Mouse (Mus musculus): Measurements from ENCODE around the gene Tex14.
"Not testable (repeated sequence)": the region's sequence is repeated elsewhere in the genome, so short reads cannot be mapped to it uniquely, and the experiment has no call there.

The Tex14 gene

DNA sequence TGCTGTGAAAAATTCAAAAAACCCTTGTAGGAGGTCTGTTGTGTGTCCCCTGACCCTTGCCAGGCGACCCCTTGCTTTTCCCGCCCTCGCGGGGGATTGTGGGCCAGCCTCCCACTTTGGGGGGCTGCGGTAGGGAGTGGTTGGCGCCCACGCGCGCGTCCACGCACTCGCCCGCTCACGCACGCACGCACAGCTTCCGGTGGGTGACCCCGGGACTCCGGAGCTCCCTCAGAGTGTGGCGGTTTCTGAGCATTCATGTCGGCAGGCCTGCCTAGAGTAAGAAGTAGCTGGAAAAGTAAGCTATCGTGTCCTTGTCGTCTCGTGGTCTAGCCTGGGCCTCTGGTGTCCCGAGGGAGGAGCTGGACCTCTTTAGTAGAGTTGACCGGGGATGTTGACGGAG is at the start of gene Tex14, which contains the start of gene Rad51c:
TSS of gene Tex14 (plus strand) at position 190 of the 400 bp plus-strand sequence.
TSS of gene Rad51c (minus strand) at position 79 of the 400 bp plus-strand sequence.
- DNase-seq (ENCODE audit: low spot score in 2 of 2): no peak

GRCm38 (mm10) chr11:87357317-87358300 is 47.3 kb upstream of the Tex14 start:
- DNase-seq (ENCODE audit: low spot score in 2 of 2): peak in 1 of 2 experiments; percentile 17

GRCm38 (mm10) chr11:87358331-87359261 is 46.3 kb upstream of the Tex14 start, which contains the start of gene Ppm1e:
Ppm1e (minus strand) TSS chr11:87359023.
- peak; percentile 64 to 80 for DNase-seq (ENCODE audit: low spot score in 2 of 2)

- no peak for DNase-seq (ENCODE audit: low spot score in 2 of 2)
Measured at GRCm38 (mm10) chr11:87359262-87359612, 45.6 kb upstream of the Tex14 start.

GRCm38 (mm10) chr11:87365120-87365519 is 39.7 kb upstream of the Tex14 start:
- no peak for DNase-seq (ENCODE audit: low spot score in 2 of 2)

DNA sequence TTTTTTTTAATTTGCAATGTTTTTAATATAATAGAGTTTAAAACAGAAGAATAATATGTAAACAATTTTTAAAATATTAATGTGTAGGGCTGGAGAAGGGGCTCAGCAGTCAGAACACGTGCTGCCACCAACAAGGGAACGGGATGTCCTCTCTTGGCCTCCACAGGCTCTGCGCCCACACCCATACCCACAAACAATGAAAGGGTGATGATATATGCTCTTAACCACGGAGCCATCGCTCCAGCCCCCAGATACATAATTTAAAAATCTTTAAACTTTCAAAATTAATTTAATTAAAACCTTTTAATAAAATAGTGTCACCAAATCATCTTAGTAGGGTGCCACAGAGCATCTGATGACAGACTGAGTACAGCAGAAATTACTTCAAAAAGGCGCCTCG is 37.8 kb upstream of the Tex14 start:
- no peak for DNase-seq (ENCODE audit: low spot score in 2 of 2)

GRCm38 (mm10) chr11:87367865-87368580 is 36.8 kb upstream of the Tex14 start:
- no peak for DNase-seq (ENCODE audit: low spot score in 2 of 2)

- DNase-seq (ENCODE audit: low spot score in 2 of 2): no peak
Measured at GRCm38 (mm10) chr11:87384551-87384950, 20.3 kb upstream of the Tex14 start.

DNA sequence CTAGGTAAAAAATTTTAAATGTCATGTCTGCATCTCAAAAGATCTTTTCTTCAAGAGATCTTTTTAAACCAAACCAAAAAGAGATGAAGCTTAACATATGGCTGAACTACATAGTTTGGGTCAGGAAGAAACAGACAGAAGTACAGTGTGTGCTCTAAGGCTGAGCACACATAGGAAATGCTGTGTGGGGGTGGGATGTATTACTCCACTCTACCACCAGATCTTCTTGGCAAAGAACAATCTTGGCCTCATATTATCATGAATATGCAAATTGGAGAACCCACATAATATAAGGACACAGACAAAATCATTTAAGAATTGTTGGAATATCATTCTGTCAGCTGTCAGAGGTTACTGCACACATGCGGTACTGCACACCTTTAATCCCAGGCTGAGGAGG is 19.2 kb upstream of the Tex14 start:
- no peak for DNase-seq (ENCODE audit: low spot score in 2 of 2)

GRCm38 (mm10) chr11:87393855-87394254 is 11.0 kb upstream of the Tex14 start:
- DNase-seq (ENCODE audit: low spot score in 2 of 2): peak in 1 of 2 experiments; percentile 58

DNA sequence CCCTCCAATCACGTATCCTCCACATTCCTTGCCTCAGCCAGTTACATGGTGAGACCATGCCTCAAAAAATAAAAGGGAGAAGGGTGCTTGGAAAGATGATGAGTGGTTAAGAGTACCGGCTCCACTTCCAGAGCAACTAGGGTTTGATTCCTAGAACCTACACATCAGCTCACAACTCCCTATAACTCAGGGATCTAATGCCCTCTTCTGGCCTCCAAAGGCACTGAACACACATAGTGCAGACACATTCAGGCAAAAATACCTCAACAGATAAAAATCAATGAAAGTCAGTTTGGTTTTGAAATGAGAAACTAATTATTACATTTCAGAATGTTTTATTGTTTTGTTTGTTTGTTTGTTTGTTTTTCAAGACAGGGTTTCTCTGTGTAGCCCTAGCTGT is 6.5 kb upstream of the Tex14 start:
- no peak for DNase-seq (ENCODE audit: low spot score in 2 of 2)

- peak; percentile 82 to 95 for DNase-seq (ENCODE audit: low spot score in 2 of 2)
Measured at GRCm38 (mm10) chr11:87404111-87404853, 583 bp upstream of the Tex14 start.

- DNase-seq (ENCODE audit: low spot score in 2 of 2): not testable (repeated sequence)
Measured at GRCm38 (mm10) chr11:87413412-87413811, 8.5 kb downstream of the Tex14 start.

- DNase-seq (ENCODE audit: low spot score in 2 of 2): no peak
Measured at GRCm38 (mm10) chr11:87416120-87416519, 11.3 kb downstream of the Tex14 start.

- DNase-seq (ENCODE audit: low spot score in 2 of 2): no peak
Measured at GRCm38 (mm10) chr11:87420861-87421260, 16.0 kb downstream of the Tex14 start.

GRCm38 (mm10) chr11:87421760-87422201 is 16.9 kb downstream of the Tex14 start:
- DNase-seq (ENCODE audit: low spot score in 2 of 2): no peak

DNA sequence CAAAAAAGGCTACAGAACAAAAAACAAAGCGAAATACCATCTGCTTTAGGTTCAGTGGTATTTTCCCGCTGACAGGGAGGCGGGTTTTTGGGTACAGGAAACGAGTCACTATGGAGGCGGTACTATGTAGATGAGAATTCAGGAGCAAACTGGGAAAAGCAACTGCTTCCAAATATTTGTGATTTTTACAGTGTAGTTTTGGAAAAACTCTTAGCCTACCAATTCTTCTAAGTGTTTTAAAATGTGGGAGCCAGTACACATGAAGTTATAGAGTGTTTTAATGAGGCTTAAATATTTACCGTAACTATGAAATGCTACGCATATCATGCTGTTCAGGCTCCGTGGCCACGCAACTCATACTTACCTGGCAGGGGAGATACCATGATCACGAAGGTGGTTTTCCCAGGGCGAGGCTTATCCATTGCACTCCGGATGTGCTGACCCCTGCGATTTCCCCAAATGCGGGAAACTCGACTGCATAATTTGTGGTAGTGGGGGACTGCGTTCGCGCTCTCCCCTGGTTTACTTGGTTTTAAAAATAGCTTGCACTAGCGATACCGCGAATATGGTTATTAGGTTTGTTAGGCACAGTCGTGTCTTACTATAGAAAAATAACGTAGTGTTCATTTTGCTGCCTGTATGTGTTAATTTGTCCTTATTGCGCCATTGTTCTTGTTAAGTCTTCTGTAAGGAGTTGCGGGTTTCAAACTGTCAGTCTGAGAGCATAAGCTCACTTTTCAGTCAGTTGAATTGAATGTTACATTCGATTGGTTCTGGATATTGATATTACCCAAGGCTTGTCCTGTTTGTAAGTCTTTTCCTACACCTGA is 17.9 kb downstream of the Tex14 start:
- peak; percentile 92 to 96 for DNase-seq (ENCODE audit: low spot score in 2 of 2)

- no peak for DNase-seq (ENCODE audit: low spot score in 2 of 2)
Measured at GRCm38 (mm10) chr11:87423551-87424325, 18.9 kb downstream of the Tex14 start.

- DNase-seq (ENCODE audit: low spot score in 2 of 2): no peak
Measured at GRCm38 (mm10) chr11:87426121-87426449, 21.2 kb downstream of the Tex14 start.
